Mouse (Mus musculus) CH12.LX (cell line): ENCODE measurements around the gene Mgat5b.

ENCODE experiments used
- CTCF ChIP-seq, 2 experiments: IDR thresholded peaks in 1 of 2; conservative IDR thresholded peaks in 1 of 2; 2 replicates each; pipeline ENCODE4 v1.5.1; 2011 to 2012; ENCODE audit warnings: low read depth in 2 of 2, low read length in 2 of 2, improper control_type of control experiment in 1 of 2, inconsistent platforms in 1 of 2, mild to moderate bottlenecking in 1 of 2, moderate library complexity in 1 of 2
- EP300 ChIP-seq: IDR thresholded peaks from 2 replicates; pipeline ENCODE4 v1.6.1; 2011; ENCODE audit warnings: low read length, improper control_type of control experiment
- NELFE ChIP-seq: IDR thresholded peaks from 2 replicates; pipeline ENCODE4 v1.6.1; 2011; ENCODE audit warnings: low read depth, low read length, improper control_type of control experiment
- POLR2A ChIP-seq: IDR thresholded peaks from 2 replicates; pipeline ENCODE4 v1.6.1; 2011; ENCODE audit warnings: low read depth, mild to moderate bottlenecking, improper control_type of control experiment, low read length
- TCF12 ChIP-seq: IDR thresholded peaks from 2 replicates; pipeline ENCODE4 v1.6.1; 2014; ENCODE audit warnings: low read depth, mild to moderate bottlenecking, inconsistent platforms, low read length, improper control_type of control experiment
- USF2 ChIP-seq: conservative IDR thresholded peaks from 2 replicates; pipeline ENCODE4 v1.6.1; 2011; ENCODE audit warnings: low read depth, low read length, improper control_type of control experiment
- ZC3H11A ChIP-seq: IDR thresholded peaks from 2 replicates; pipeline ENCODE4 v1.6.1; 2012; ENCODE audit warnings: low read depth, mild to moderate bottlenecking, inconsistent platforms, low read length, improper control_type of control experiment

GRCm38 (mm10) chr11:116974341-116974740 lies 55.7 kb downstream of the Mgat5b start:
- TF ChIP-seq EP300 (no peak), ZC3H11A (no peak), TCF12 (no peak), CTCF (conservative IDR thresholded peaks at IDR 0.05 in 1 of 2, IDR thresholded peaks at IDR 0.05 in 1 of 2; ENCODE audit: low read depth in 2 of 2, low read length in 2 of 2) (no peak), POLR2A (no peak), USF2 (no peak), NELFE (no peak)
